Mouse (Mus musculus): ENCODE results near the gene Cabp4.

The Cabp4 gene

GRCm38 (mm10) chr19:4164100-4164499 lies 20.3 kb upstream of the Cabp4 start:
- DNase-seq = no peak

- DNase-seq = no peak
These were observed 19.7 kb upstream of the Cabp4 start for GRCm38 (mm10) chr19:4163543-4163887.

- DNase-seq = peak; percentile 97
These were observed 19.1 kb upstream of the Cabp4 start, which contains the start of gene Rps6kb2 for GRCm38 (mm10) chr19:4162646-4163542. Gene Rps6kb2, minus strand, starts transcription at chr19:4163354.

GRCm38 (mm10) chr19:4159049-4159448 lies 15.2 kb upstream of the Cabp4 start:
- no peak for DNase-seq

GRCm38 (mm10) chr19:4156771-4157170 lies 12.9 kb upstream of the Cabp4 start:
- DNase-seq = no peak

GRCm38 (mm10) chr19:4156073-4156579 lies 12.3 kb upstream of the Cabp4 start:
- no peak for DNase-seq

GRCm38 (mm10) chr19:4155223-4156072 lies 11.6 kb upstream of the Cabp4 start:
- no peak for DNase-seq

- DNase-seq = no peak
These were observed 10.8 kb upstream of the Cabp4 start for GRCm38 (mm10) chr19:4154437-4155222.

GRCm38 (mm10) chr19:4153232-4153654 lies 9.4 kb upstream of the Cabp4 start, which contains the start of gene Ptprcap:
Gene Ptprcap, plus strand, starts transcription at chr19:4153604.
- no peak for DNase-seq

GRCm38 (mm10) chr19:4152445-4153231 lies 8.8 kb upstream of the Cabp4 start:
- no peak for DNase-seq

GRCm38 (mm10) chr19:4151898-4152297 lies 8.1 kb upstream of the Cabp4 start:
- DNase-seq = no peak

GRCm38 (mm10) chr19:4151488-4151860 lies 7.6 kb upstream of the Cabp4 start:
- no peak for DNase-seq

GRCm38 (mm10) chr19:4150567-4151487 lies 7.0 kb upstream of the Cabp4 start:
- no peak for DNase-seq

GRCm38 (mm10) chr19:4149764-4150461 lies 6.1 kb upstream of the Cabp4 start:
- no peak for DNase-seq

GRCm38 (mm10) chr19:4149283-4149682 lies 5.5 kb upstream of the Cabp4 start:
- DNase-seq = no peak

GRCm38 (mm10) chr19:4148819-4149218 lies 5.0 kb upstream of the Cabp4 start:
- DNase-seq = no peak

GRCm38 (mm10) chr19:4148491-4148806 lies 4.6 kb upstream of the Cabp4 start, which contains the start of gene Coro1b:
Gene Coro1b, plus strand, starts transcription at chr19:4148619.
- DNase-seq = peak; percentile 98

- DNase-seq = no peak
These were observed 4.1 kb upstream of the Cabp4 start for GRCm38 (mm10) chr19:4147782-4148490.

GRCm38 (mm10) chr19:4147022-4147405 lies 3.2 kb upstream of the Cabp4 start:
- DNase-seq = no peak

All from lung, postnatal 10 days (tissue).